Mouse (Mus musculus): ENCODE results near the gene Mettl26. TPM values are rescaled to one million over a fixed set of nuclear protein-coding genes. Genes with fewer than 3 reads are reported as not detected.
A peak's percentile ranks its signal among the peaks of the same experiment; 100 is the strongest.

The Mettl26 gene
- polyA plus RNA-seq, 1 experiment = 52.1 TPM

DNA sequence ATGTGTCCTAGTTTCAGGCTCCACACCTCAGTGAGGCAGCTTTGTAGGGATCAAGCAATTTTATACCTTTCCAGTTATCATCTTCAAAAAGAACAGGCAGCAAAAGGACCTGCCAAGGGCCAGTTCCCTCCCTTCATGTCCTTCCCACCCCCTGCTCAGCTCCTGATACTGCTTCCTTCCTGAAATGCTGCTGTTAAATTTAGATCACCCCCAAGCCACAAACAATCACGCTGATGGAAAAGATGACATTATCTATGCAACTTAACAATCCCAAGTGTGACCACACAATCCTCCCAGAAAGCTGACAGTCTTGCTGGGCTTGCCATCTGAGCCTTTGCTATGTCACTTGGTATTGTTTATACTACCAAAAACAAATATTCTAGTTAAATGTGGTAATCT, 39.0 kb downstream of the Mettl26 start:
- H3K4me3 ChIP-seq (ENCODE audit: insufficient read depth, low read depth, low read length) = peak overlapping the region; percentile 39

DNA sequence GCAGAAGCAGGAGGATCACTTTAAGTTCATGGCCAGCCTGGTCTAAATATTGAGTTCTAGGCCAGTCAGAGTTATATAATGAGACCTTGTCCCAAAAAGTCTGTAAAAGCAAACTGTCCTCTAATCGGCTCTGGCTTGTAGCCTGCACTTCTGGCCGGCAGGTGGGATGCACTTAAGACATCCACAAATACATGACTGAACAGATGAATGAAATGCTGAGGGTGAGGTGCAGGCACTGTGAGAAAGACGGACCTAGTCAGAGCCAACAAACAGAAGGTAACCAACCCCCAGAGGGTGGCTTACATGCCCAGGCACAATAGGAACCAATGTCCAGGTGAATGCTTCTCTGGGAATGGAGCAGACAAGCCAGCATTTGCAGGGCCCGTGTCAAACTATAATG, 39.4 kb downstream of the Mettl26 start:
- Histone ChIP-seq H3K4me1 (ENCODE audit: control insufficient read depth, insufficient read depth, insufficient read length, low read length) (peaks cover 23% of the 10 kb centered on the region), H3K27ac (replicated peaks; ENCODE audit: low read depth, low read length) (peak overlapping the region; percentile 74), H3K4me3 (ENCODE audit: insufficient read depth, low read depth, low read length) (no peak overlapping the region)

More for the DNA sequence above, 39.0 kb downstream of the Mettl26 start:
- Histone ChIP-seq H3K4me1 (ENCODE audit: control insufficient read depth, insufficient read depth, insufficient read length, low read length) (peaks cover 23% of the 10 kb centered on the region), H3K27ac (replicated peaks; ENCODE audit: low read depth, low read length) (peak overlapping the region; percentile 83)

- no peak overlapping the region for H3K27ac ChIP-seq (replicated peaks; ENCODE audit: low read depth, low read length)
- peaks cover 19% of the 10 kb centered on the region for H3K4me1 ChIP-seq (ENCODE audit: control insufficient read depth, insufficient read depth, insufficient read length, low read length)
- no peak overlapping the region for H3K4me3 ChIP-seq (ENCODE audit: insufficient read depth, low read depth, low read length)
Measured at GRCm38 (mm10) chr17:25916931-25917647, 42.2 kb downstream of the Mettl26 start.

DNA sequence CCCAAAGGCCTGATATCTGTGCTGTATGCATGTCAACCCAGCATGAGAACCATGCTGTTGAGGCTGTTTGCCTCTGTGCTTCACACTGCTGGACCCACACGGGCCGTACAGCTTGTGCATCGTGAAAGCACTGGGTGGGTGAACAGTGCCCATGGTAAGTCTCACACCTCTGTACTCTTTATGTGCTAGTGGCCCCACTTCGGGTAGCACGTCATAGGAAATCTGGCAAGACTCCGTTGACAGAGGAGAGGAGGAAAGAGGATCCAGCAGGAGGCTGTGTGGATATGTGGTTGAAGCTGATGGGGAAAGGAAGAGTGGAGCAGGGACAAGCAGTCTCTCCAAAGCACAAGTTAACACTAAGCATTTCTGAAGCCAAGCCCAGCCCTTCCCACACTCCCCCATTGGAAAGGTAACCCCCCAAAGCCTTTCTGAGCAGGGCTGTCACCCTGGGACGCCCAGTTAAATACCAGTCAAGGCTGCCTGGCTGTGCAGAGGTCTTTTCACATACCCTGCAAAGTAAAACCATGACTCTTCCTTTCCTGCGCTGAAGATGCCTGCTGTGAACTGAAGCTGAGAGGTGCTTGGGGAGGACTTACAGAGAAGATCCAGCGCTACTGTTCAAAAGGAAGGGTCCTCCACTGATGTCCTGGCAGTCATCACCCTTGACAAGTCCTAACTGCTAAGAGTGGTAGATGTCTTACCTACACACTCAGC, 43.3 kb downstream of the Mettl26 start:
- Histone ChIP-seq H3K4me1 (ENCODE audit: control insufficient read depth, insufficient read depth, insufficient read length, low read length) (peaks cover 17% of the 10 kb centered on the region), H3K4me3 (ENCODE audit: insufficient read depth, low read depth, low read length) (peak overlapping the region; percentile 83), H3K27ac (replicated peaks; ENCODE audit: low read depth, low read length) (no peak overlapping the region)

DNA sequence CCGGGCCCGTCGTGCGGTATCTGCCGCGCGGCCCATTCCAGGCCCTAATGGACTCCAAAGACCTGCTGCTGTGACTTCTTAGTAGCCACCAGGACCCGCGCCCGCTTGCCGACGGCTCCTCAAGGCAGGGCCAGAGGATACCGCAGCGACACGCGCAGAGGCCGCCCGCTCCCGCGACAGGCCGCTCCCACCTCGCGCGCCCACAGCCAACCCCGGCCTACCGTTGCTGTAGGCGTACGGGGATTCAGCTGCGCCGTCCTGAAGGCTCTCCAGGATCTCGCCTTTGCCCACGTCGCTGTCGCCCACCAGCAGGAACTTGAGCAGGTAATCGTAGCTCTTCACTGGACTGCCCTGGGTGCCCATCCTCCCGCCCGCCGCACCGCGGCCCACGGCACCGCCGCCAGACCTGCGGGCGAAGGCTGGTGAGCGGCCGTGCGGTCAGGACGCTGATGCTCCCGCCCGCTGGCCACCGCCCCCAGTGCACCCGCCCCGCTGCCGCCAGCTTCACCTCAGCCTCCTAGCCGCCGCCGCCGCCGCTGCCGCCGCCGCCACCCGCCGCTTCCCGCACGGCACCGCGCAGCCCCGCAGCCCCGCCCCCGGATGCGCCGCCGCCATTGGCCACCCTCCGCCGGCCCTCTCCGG, 44.4 kb downstream of the Mettl26 start, which contains the start of gene Rab40c:
Rab40c (minus strand) TSS at position 584 of the 642 bp plus-strand sequence.
- peak within 1 kb of the TSS; percentile 83 for H3K4me3 ChIP-seq (ENCODE audit: insufficient read depth, low read depth, low read length)
- H3K4me1 ChIP-seq (ENCODE audit: control insufficient read depth, insufficient read depth, insufficient read length, low read length) = peaks cover 16% of the 10 kb centered on the region
- peak within 1 kb of the TSS; percentile 96 for H3K27ac ChIP-seq (replicated peaks; ENCODE audit: low read depth, low read length)

- peaks cover 10% of the 10 kb centered on the region for H3K4me1 ChIP-seq (ENCODE audit: control insufficient read depth, insufficient read depth, insufficient read length, low read length)
- peak overlapping the region; percentile 72 for H3K4me3 ChIP-seq (ENCODE audit: insufficient read depth, low read depth, low read length)
- H3K27ac ChIP-seq (replicated peaks; ENCODE audit: low read depth, low read length) = peak overlapping the region; percentile 96
Measured at GRCm38 (mm10) chr17:25919786-25920642, 45.1 kb downstream of the Mettl26 start.

DNA sequence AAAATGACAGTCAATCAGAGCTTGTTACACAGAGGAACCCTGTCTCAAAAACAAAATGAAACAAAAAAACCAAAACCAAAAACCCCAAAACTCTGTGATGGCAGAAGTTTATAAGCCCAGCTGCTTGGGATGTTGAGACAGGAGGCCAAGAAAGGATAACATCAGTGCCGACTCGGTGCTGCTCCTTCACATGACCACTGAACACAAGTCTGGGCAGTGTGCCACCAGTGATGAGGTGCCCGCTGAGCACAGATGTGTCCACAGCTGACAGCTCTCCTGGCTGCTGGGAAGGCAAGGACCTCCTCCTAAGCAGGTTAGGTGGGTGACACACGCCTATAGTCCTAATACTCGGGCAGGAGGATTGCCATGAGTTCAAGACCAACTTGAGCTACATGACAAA, 47.2 kb downstream of the Mettl26 start:
- Histone ChIP-seq H3K4me1 (ENCODE audit: control insufficient read depth, insufficient read depth, insufficient read length, low read length) (peaks cover 10% of the 10 kb centered on the region), H3K27ac (replicated peaks; ENCODE audit: low read depth, low read length) (no peak overlapping the region), H3K4me3 (ENCODE audit: insufficient read depth, low read depth, low read length) (no peak overlapping the region)

GRCm38 (mm10) chr17:25925348-25925747, 50.5 kb downstream of the Mettl26 start:
- Histone ChIP-seq H3K4me3 (ENCODE audit: insufficient read depth, low read depth, low read length) (no peak overlapping the region), H3K27ac (replicated peaks; ENCODE audit: low read depth, low read length) (no peak overlapping the region), H3K4me1 (ENCODE audit: control insufficient read depth, insufficient read depth, insufficient read length, low read length) (no peaks in the 10 kb centered on the region)

Other genes starting within 250 kb of the Mettl26 start
- not detected in 2 replicates for gene Gng13, start 157.9 kb upstream of the Mettl26 start, polyA plus RNA-seq (2012; ENCODE audit: insufficient read depth, insufficient read length, missing spikeins)
- gene Chtf18, start 147.7 kb upstream of the Mettl26 start, polyA plus RNA-seq (2012; ENCODE audit: insufficient read depth, insufficient read length, missing spikeins) = 0.87 and 3.0 TPM in 2 replicates
- 3.0 and 3.9 TPM in 2 replicates for gene Rpusd1, start 147.4 kb upstream of the Mettl26 start, polyA plus RNA-seq (2012; ENCODE audit: insufficient read depth, insufficient read length, missing spikeins)
- gene Mslnl, start 139.0 kb upstream of the Mettl26 start, polyA plus RNA-seq (2012; ENCODE audit: insufficient read depth, insufficient read length, missing spikeins) = not detected in 2 replicates
- gene Msln, start 120.7 kb upstream of the Mettl26 start, polyA plus RNA-seq (2012; ENCODE audit: insufficient read depth, insufficient read length, missing spikeins) = not detected in 2 replicates
- gene Narfl, start 101.3 kb upstream of the Mettl26 start, polyA plus RNA-seq (2012; ENCODE audit: insufficient read depth, insufficient read length, missing spikeins) = 40.5 and 42.4 TPM in 2 replicates
- 5.0 and 5.9 TPM in 2 replicates for gene Haghl, start 89.4 kb upstream of the Mettl26 start, polyA plus RNA-seq (2012; ENCODE audit: insufficient read depth, insufficient read length, missing spikeins)
- not detected in 2 replicates for gene Ccdc78, start 88.5 kb upstream of the Mettl26 start, polyA plus RNA-seq (2012; ENCODE audit: insufficient read depth, insufficient read length, missing spikeins)
- 41.4 and 42.8 TPM in 2 replicates for gene Fam173a, start 82.2 kb upstream of the Mettl26 start, polyA plus RNA-seq (2012; ENCODE audit: insufficient read depth, insufficient read length, missing spikeins)
- 4.6 TPM in 1 of 2 replicates, not detected in the other for gene AC134908.4, start 79.4 kb upstream of the Mettl26 start, polyA plus RNA-seq (2012; ENCODE audit: insufficient read depth, insufficient read length, missing spikeins)
- gene Metrn, start 77.9 kb upstream of the Mettl26 start, polyA plus RNA-seq (2012; ENCODE audit: insufficient read depth, insufficient read length, missing spikeins) = 1.8 and 3.2 TPM in 2 replicates
- 0.42 and 0.79 TPM in 2 replicates for gene Fbxl16, start 66.0 kb upstream of the Mettl26 start, polyA plus RNA-seq (2012; ENCODE audit: insufficient read depth, insufficient read length, missing spikeins)
- 6.3 and 7.1 TPM in 2 replicates for gene Wdr24, start 51.4 kb upstream of the Mettl26 start, polyA plus RNA-seq (2012; ENCODE audit: insufficient read depth, insufficient read length, missing spikeins)
- 29.2 and 37.3 TPM in 2 replicates for gene Jmjd8, start 46.2 kb upstream of the Mettl26 start, polyA plus RNA-seq (2012; ENCODE audit: insufficient read depth, insufficient read length, missing spikeins)
- 65.3 and 69.4 TPM in 2 replicates for gene Stub1, start 41.7 kb upstream of the Mettl26 start, polyA plus RNA-seq (2012; ENCODE audit: insufficient read depth, insufficient read length, missing spikeins)
- gene Rhbdl1, start 37.8 kb upstream of the Mettl26 start, polyA plus RNA-seq (2012; ENCODE audit: insufficient read depth, insufficient read length, missing spikeins) = 3.4 and 5.0 TPM in 2 replicates
- gene Gm20683, start 33.3 kb upstream of the Mettl26 start, polyA plus RNA-seq (2012; ENCODE audit: insufficient read depth, insufficient read length, missing spikeins) = 0.95 and 1.6 TPM in 2 replicates
- gene Rhot2, start 30.2 kb upstream of the Mettl26 start, polyA plus RNA-seq (2012; ENCODE audit: insufficient read depth, insufficient read length, missing spikeins) = 69.0 and 72.5 TPM in 2 replicates
- gene Wdr90, start 13.6 kb upstream of the Mettl26 start, polyA plus RNA-seq (2012; ENCODE audit: insufficient read depth, insufficient read length, missing spikeins) = 1.6 and 2.4 TPM in 2 replicates
- gene Mcrip2, start 6.3 kb upstream of the Mettl26 start, polyA plus RNA-seq (2012; ENCODE audit: insufficient read depth, insufficient read length, missing spikeins) = 432 and 445 TPM in 2 replicates
- gene Wfikkn1, start 5.8 kb downstream of the Mettl26 start, polyA plus RNA-seq (2012; ENCODE audit: insufficient read depth, insufficient read length, missing spikeins) = not detected in 2 replicates
- gene Rab40c, start 44.7 kb downstream of the Mettl26 start, polyA plus RNA-seq (2012; ENCODE audit: insufficient read depth, insufficient read length, missing spikeins) = 6.3 and 7.0 TPM in 2 replicates
- 65.6 and 109 TPM in 2 replicates for gene Pigq, start 69.9 kb downstream of the Mettl26 start, polyA plus RNA-seq (2012; ENCODE audit: insufficient read depth, insufficient read length, missing spikeins)
- not detected in 2 replicates for gene Nhlrc4, start 69.9 kb downstream of the Mettl26 start, polyA plus RNA-seq (2012; ENCODE audit: insufficient read depth, insufficient read length, missing spikeins)
- gene A930017K11Rik, start 77.5 kb downstream of the Mettl26 start, polyA plus RNA-seq (2012; ENCODE audit: insufficient read depth, insufficient read length, missing spikeins) = not detected in 2 replicates
- 4.7 and 5.6 TPM in 2 replicates for gene Capn15, start 110.7 kb downstream of the Mettl26 start, polyA plus RNA-seq (2012; ENCODE audit: insufficient read depth, insufficient read length, missing spikeins)
- gene Rab11fip3, start 194.5 kb downstream of the Mettl26 start, polyA plus RNA-seq (2012; ENCODE audit: insufficient read depth, insufficient read length, missing spikeins) = 5.3 and 5.7 TPM in 2 replicates
- 48.4 and 53.1 TPM in 2 replicates for gene Decr2, start 215.3 kb downstream of the Mettl26 start, polyA plus RNA-seq (2012; ENCODE audit: insufficient read depth, insufficient read length, missing spikeins)
- 1.9 and 5.5 TPM in 2 replicates for gene Nme4, start 220.5 kb downstream of the Mettl26 start, polyA plus RNA-seq (2012; ENCODE audit: insufficient read depth, insufficient read length, missing spikeins)
- 3.0 and 5.1 TPM in 2 replicates for gene Tmem8, start 238.2 kb downstream of the Mettl26 start, polyA plus RNA-seq (2012; ENCODE audit: insufficient read depth, insufficient read length, missing spikeins)
- 126 and 135 TPM in 2 replicates for gene Mrpl28, start 248.4 kb downstream of the Mettl26 start, polyA plus RNA-seq (2012; ENCODE audit: insufficient read depth, insufficient read length, missing spikeins)